Mouse (Mus musculus) embryonic facial prominence, embryonic 11.5 days (tissue): ENCODE measurements at regions not wholly inside any gene's neighbourhood (a gene's known extent, or its start where the extent isn't known, plus 50 kb on each side); places are given as distances from the start of the nearest gene placed in this dataset.

Experiments used
- ATAC-seq: fragments of 200-750 bp; cut with Nextera tagmentation; replicated peaks from 2 replicates; pipeline ENCODE4 v1.8.0; 2017; ENCODE audit warnings: low read depth; ENCODE audit not compliant: insufficient number of reproducible peaks, low FRiP score, low TSS enrichment
- DNase-seq: peaks from one replicate; pipeline ENCODE4 v3.0.0-alpha.2; 2015; ENCODE audit warnings: low spot score
- H3K27ac ChIP-seq: fragments of 300-500 bp; sonication (generic); replicated peaks from 2 replicates; pipeline ENCODE4 v1.5.1; 2014; ENCODE audit warnings: mild to moderate bottlenecking, low read depth, low read length, control low read depth
- H3K27me3 ChIP-seq: fragments of 300-500 bp; sonication (generic); 2 replicates; pipeline ENCODE4 v1.6.1; 2014; ENCODE audit warnings: mild to moderate bottlenecking, low read length, moderate library complexity, mixed read lengths; ENCODE audit not compliant: control insufficient read depth, insufficient read depth
- H3K36me3 ChIP-seq: fragments of 300-500 bp; sonication (generic); replicated peaks from 2 replicates; pipeline ENCODE4 v1.6.1; 2014; ENCODE audit warnings: low read depth, mild to moderate bottlenecking, low read length, moderate library complexity, mixed read lengths; ENCODE audit not compliant: control insufficient read depth, insufficient read depth
- H3K4me1 ChIP-seq: fragments of 300-500 bp; sonication (generic); 2 replicates; pipeline ENCODE4 v1.6.1; 2014; ENCODE audit warnings: low read length, mixed read lengths; ENCODE audit not compliant: control insufficient read depth, insufficient read depth
- H3K4me2 ChIP-seq: fragments of 300-500 bp; sonication (generic); 2 replicates; pipeline ENCODE4 v1.6.1; 2014; ENCODE audit warnings: low read depth, mild to moderate bottlenecking, control low read depth, low read length, moderate library complexity
- H3K4me3 ChIP-seq: fragments of 300-500 bp; sonication (generic); 2 replicates; pipeline ENCODE4 v1.5.1; 2014; ENCODE audit warnings: low read depth, low read length, control low read depth
- H3K9ac ChIP-seq: fragments of 300-500 bp; sonication (generic); replicated peaks from 2 replicates; pipeline ENCODE4 v1.6.1; 2014; ENCODE audit warnings: mild to moderate bottlenecking, control low read depth, low read length
- H3K9me3 ChIP-seq: fragments of 300-500 bp; sonication (generic); replicated peaks from 2 replicates; pipeline ENCODE4 v1.6.1; 2016; ENCODE audit warnings: mild to moderate bottlenecking, low read length, inconsistent platforms, mixed read lengths; ENCODE audit not compliant: control insufficient read depth
- WGBS: fragments of 180-500 bp; shearing (Covaris S2); extraction: QIAGEN DNeasy Blood & Tissue Kit; methylation state at CpG from one replicate; pipeline ENCODE4 v1.1.7; 2014; 5-methylcytosine and 5-hydroxymethylcytosine counted together

- Histone ChIP-seq H3K27me3 (no peaks in the 10 kb centered on the region), H3K4me3 (no peak overlapping the region)
- ATAC-seq: no peak
These were observed 130.9 kb downstream of the H2al1j start for GRCm38 (mm10) chrX:11458521-11458920.

GRCm38 (mm10) chrX:11463955-11464511 lies 136.4 kb downstream of the H2al1j start:
- Histone ChIP-seq H3K27me3 (no peaks in the 10 kb centered on the region), H3K36me3 (no peaks in the 10 kb centered on the region), H3K27ac (no peak overlapping the region), H3K4me2 (no peak overlapping the region), H3K4me1 (no peaks in the 10 kb centered on the region), H3K9ac (no peak overlapping the region), H3K4me3 (no peak overlapping the region), H3K9me3 (no peaks in the 10 kb centered on the region)
- WGBS: 57% methylated on average over 3 of the region's 3 CpGs
- DNase-seq: no peak
- no peak for ATAC-seq

More at GRCm38 (mm10) chrX:11458521-11458920, 130.9 kb downstream of the H2al1j start:
- WGBS: 51% methylated on average over 4 of the region's 4 CpGs
- Histone ChIP-seq H3K4me2 (no peak overlapping the region), H3K27ac (no peak overlapping the region), H3K9ac (no peak overlapping the region), H3K4me1 (no peaks in the 10 kb centered on the region), H3K36me3 (no peaks in the 10 kb centered on the region), H3K9me3 (no peaks in the 10 kb centered on the region)
- no peak for DNase-seq

- DNase-seq (no peak), ATAC-seq (no peak)
- H3K36me3 ChIP-seq: no peaks in the 10 kb centered on the region
- no peak overlapping the region for H3K27ac ChIP-seq
- no peak overlapping the region for H3K9ac ChIP-seq
- 73% methylated on average over 4 of the region's 4 CpGs for WGBS
- no peaks in the 10 kb centered on the region for H3K27me3 ChIP-seq
- H3K4me2 ChIP-seq: no peak overlapping the region
- no peaks in the 10 kb centered on the region for H3K9me3 ChIP-seq
- H3K4me3 ChIP-seq: no peak overlapping the region
- no peaks in the 10 kb centered on the region for H3K4me1 ChIP-seq
These were observed 138.6 kb downstream of the H2al1j start for GRCm38 (mm10) chrX:11466191-11466590.

- Histone ChIP-seq H3K36me3 (no peaks in the 10 kb centered on the region), H3K27ac (no peak overlapping the region), H3K27me3 (no peaks in the 10 kb centered on the region), H3K4me3 (no peak overlapping the region), H3K4me1 (no peaks in the 10 kb centered on the region; the same call in 1 of the 2 replicates), H3K4me2 (no peak overlapping the region), H3K9ac (no peak overlapping the region), H3K9me3 (no peaks in the 10 kb centered on the region)
- 39% methylated on average over 16 of the region's 16 CpGs for WGBS
- ATAC-seq: no peak
- DNase-seq: no peak
These were observed 152.2 kb downstream of the H2al1j start for GRCm38 (mm10) chrX:11479696-11480339.

- no peak overlapping the region for H3K27ac ChIP-seq
- H3K4me2 ChIP-seq: no peak overlapping the region
- H3K4me3 ChIP-seq: no peak overlapping the region
- WGBS: 71% methylated on average over 7 of the region's 7 CpGs
- H3K9me3 ChIP-seq: no peaks in the 10 kb centered on the region
- no peaks in the 10 kb centered on the region; the same call in 1 of the 2 replicates for H3K4me1 ChIP-seq
- no peak overlapping the region for H3K9ac ChIP-seq
- ATAC-seq: no peak
- no peaks in the 10 kb centered on the region for H3K36me3 ChIP-seq
- no peaks in the 10 kb centered on the region; the same call in 1 of the 2 replicates for H3K27me3 ChIP-seq
- no peak for DNase-seq
These were observed 154.5 kb downstream of the H2al1j start for GRCm38 (mm10) chrX:11482141-11482540.

- ATAC-seq (no peak), DNase-seq (no peak)
- peaks cover 2% of the 10 kb centered on the region; the same call in 1 of the 2 replicates for H3K4me1 ChIP-seq
- H3K36me3 ChIP-seq: no peaks in the 10 kb centered on the region
- H3K9ac ChIP-seq: no peak overlapping the region
- no peaks in the 10 kb centered on the region; the same call in none of the 2 replicates for H3K27me3 ChIP-seq
- H3K4me3 ChIP-seq: no peak overlapping the region
- no peaks in the 10 kb centered on the region for H3K9me3 ChIP-seq
- no peak overlapping the region for H3K4me2 ChIP-seq
- H3K27ac ChIP-seq: no peak overlapping the region
- 64% methylated on average over 2 of the region's 2 CpGs for WGBS
These were observed 159.0 kb downstream of the H2al1j start for GRCm38 (mm10) chrX:11486588-11486987.

- no peak for ATAC-seq
- 77% methylated on average over 5 of the region's 5 CpGs for WGBS
- H3K27me3 ChIP-seq: no peaks in the 10 kb centered on the region; the same call in none of the 2 replicates
These were observed 160.3 kb downstream of the H2al1j start for GRCm38 (mm10) chrX:11487876-11488275.

GRCm38 (mm10) chrX:11490146-11490693 lies 162.6 kb downstream of the H2al1j start:
- H3K36me3 ChIP-seq: no peaks in the 10 kb centered on the region
- H3K9me3 ChIP-seq: no peaks in the 10 kb centered on the region
- 45% methylated on average over 5 of the region's 5 CpGs for WGBS
- H3K4me3 ChIP-seq: no peak overlapping the region
- DNase-seq (no peak), ATAC-seq (no peak)
- H3K27ac ChIP-seq: no peak overlapping the region
- H3K4me1 ChIP-seq: peaks cover 2% of the 10 kb centered on the region; the same call in 1 of the 2 replicates
- no peak overlapping the region for H3K4me2 ChIP-seq
- H3K9ac ChIP-seq: no peak overlapping the region
- no peaks in the 10 kb centered on the region; the same call in none of the 2 replicates for H3K27me3 ChIP-seq

More at GRCm38 (mm10) chrX:11487876-11488275, 160.3 kb downstream of the H2al1j start:
- no peak overlapping the region for H3K4me3 ChIP-seq
- no peak overlapping the region for H3K27ac ChIP-seq
- H3K4me1 ChIP-seq: peaks cover 2% of the 10 kb centered on the region; the same call in 1 of the 2 replicates
- DNase-seq: no peak
- H3K9me3 ChIP-seq: no peaks in the 10 kb centered on the region
- H3K9ac ChIP-seq: no peak overlapping the region
- H3K4me2 ChIP-seq: no peak overlapping the region
- H3K36me3 ChIP-seq: no peaks in the 10 kb centered on the region
